Mouse (Mus musculus) Patski (cell line): ENCODE data around the gene Btbd2. TPM values are rescaled to one million over a fixed set of nuclear protein-coding genes. Genes with fewer than 3 reads are reported as not detected.

Experiments
- ATAC-seq: fragments of 100-300 bp; one replicate; pipeline ENCODE4 v1.8.0; 2021
- CTCF ChIA-PET: fragments of 350-600 bp; sonication (Branson Sonifier 250); formaldehyde crosslinking; loops from one replicate; lab custom pipeline; 2022; ENCODE audit warnings: inconsistent platforms; lab: Charles Lee
- POLR2A ChIA-PET: fragments of 350-600 bp; sonication (Branson Sonifier 250); formaldehyde crosslinking; loops from one replicate; lab custom pipeline; 2022; ENCODE audit warnings: antibody characterized with exemption, inconsistent platforms; lab: Charles Lee
- DNase-seq: peaks from one replicate; pipeline ENCODE4 v3.0.0-alpha.2; 2011; ENCODE audit warnings: low read depth, low spot score
- H3K27me3 ChIP-seq: fragments of 371-371 bp; one replicate; pipeline ENCODE4 v1.5.1; 2021
- CTCF ChIP-seq: fragments of 100-300 bp; IDR thresholded peaks from one replicate; pipeline ENCODE4 v1.5.1; 2021
- in situ Hi-C: fragments of 300-500 bp; cut with MboI; formaldehyde crosslinking; loops from 3 replicates; pipeline ENCODE4 v1.11.1; 2018; ENCODE audit warnings: low pct_unique_long_range_greater_than_20kb, mixed read lengths
- polyA plus RNA-seq: library from polyadenylated mRNA; unstranded; gene quantifications from one replicate; pipeline ENCODE4 v1.2.3, GENCODE M21; 2021

Btbd2 gene
- polyA plus RNA-seq, 1 experiment from 2014 or later: 70.4 TPM

GRCm38 (mm10) chr10:80603364-80603763, 53.5 kb downstream of the Btbd2 start:
- ATAC-seq: no peak
- H3K27me3 ChIP-seq: no peaks in the 10 kb centered on the region
- TF ChIP-seq CTCF: no peak
- in situ Hi-C loops: no loop called here
- CTCF ChIA-PET: interaction anchor here (0.9 to 1.4 kb wide), 3 partner anchors 15 to 81 kb away, joined by 3 to 6 read pairs (median 4); no protein-coding TSS in a partner anchor
- no peak for DNase-seq
- POLR2A ChIA-PET: interaction anchor here (0.6 to 1.6 kb wide), 3 partner anchors 10 to 75 kb away, joined by 3 to 4 read pairs (median 3); no protein-coding TSS in a partner anchor

DNA sequence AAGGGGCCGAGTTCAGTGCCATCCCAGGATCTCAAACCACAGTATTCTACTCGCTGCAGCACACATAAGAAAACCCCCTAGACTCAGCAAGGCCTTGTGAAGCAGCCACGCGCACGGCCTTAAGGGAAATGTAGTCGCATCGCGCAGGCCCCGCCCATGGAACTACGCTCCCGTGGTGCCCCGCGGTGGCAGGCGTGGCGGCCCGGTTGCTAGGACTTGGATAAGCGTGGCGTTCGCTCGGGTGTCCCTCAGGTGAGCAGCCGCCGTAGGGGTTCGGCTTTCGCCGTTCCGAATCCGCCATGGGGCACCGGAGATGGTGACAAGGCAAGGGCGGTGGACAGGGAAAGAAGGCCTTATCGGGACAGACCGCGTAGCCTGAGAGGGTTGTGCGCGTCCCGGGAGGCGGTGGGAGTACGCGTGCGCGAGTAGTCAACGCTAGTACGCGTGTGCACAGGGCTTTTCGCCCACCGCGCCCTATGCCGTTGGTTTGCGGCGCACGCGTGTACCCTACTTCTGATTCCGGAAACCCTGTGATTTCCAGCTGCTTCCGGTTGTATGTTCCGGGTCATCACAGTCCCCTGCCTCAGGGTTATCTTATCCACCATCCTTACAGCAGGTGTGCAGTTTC, 54.1 kb downstream of the Btbd2 start, which contains the start of the genes Scamp4 and Adat3:
TSS of gene Scamp4 (plus strand) at position 175 of the 628 bp plus-strand sequence.
TSS of gene Adat3 (plus strand) at position 183 of the 628 bp plus-strand sequence.
- ChIA-PET CTCF (interaction anchor here (0.9 to 1.4 kb wide), 3 partner anchors 16 to 81 kb away, joined by 3 to 6 read pairs (median 4); no protein-coding TSS in a partner anchor), POLR2A (interaction anchor here (0.6 kb wide), 1 partner anchor 72 kb away, joined by 3 read pairs; no protein-coding TSS in a partner anchor)

GRCm38 (mm10) chr10:80596318-80596717, 60.6 kb downstream of the Btbd2 start:
- ChIA-PET CTCF (interaction anchor here (1.4 kb wide), 1 partner anchor 14 kb away, joined by 3 read pairs; no protein-coding TSS in a partner anchor), POLR2A (no interaction called here)
- H3K27me3 ChIP-seq: no peaks in the 10 kb centered on the region
- DNase-seq (no peak), ATAC-seq (no peak)
- in situ Hi-C loops: no loop called here
- no peak for TF ChIP-seq CTCF

More for the DNA sequence above, 54.1 kb downstream of the Btbd2 start, which contains the start of the genes Scamp4 and Adat3:
- peak; percentile 74 for ATAC-seq
- peak; percentile 73 for DNase-seq
- no peaks in the 10 kb centered on the region for H3K27me3 ChIP-seq
- no peak for TF ChIP-seq CTCF
- in situ Hi-C loops: no loop called here

Other genes starting within 250 kb of the Btbd2 start
- 96.9 TPM for gene Tcf3, start 223.4 kb downstream of the Btbd2 start, polyA plus RNA-seq
- not detected for gene Onecut3, start 162.2 kb downstream of the Btbd2 start, polyA plus RNA-seq
- gene Atp8b3, start 117.9 kb downstream of the Btbd2 start, polyA plus RNA-seq: 0.24 TPM
- gene Rexo1, start 95.5 kb downstream of the Btbd2 start, polyA plus RNA-seq: 32.2 TPM
- 18.7 TPM for gene Klf16, start 79.8 kb downstream of the Btbd2 start, polyA plus RNA-seq
- gene Abhd17a, start 66.7 kb downstream of the Btbd2 start, polyA plus RNA-seq: 74.3 TPM
- 76.6 TPM for gene Scamp4, start 54.2 kb downstream of the Btbd2 start, polyA plus RNA-seq
- 4.7 TPM for gene Adat3, start 54.2 kb downstream of the Btbd2 start, polyA plus RNA-seq
- 1.7 TPM for gene Gm49322, start 51.0 kb downstream of the Btbd2 start, polyA plus RNA-seq
- 164 TPM for gene Csnk1g2, start 34.2 kb downstream of the Btbd2 start, polyA plus RNA-seq
- 124 TPM for gene Mknk2, start 21.0 kb upstream of the Btbd2 start, polyA plus RNA-seq
- 15.9 TPM for gene Mob3a, start 44.9 kb upstream of the Btbd2 start, polyA plus RNA-seq
- 12.0 TPM for gene Izumo4, start 45.1 kb upstream of the Btbd2 start, polyA plus RNA-seq
- 103 TPM for gene Ap3d1, start 85.2 kb upstream of the Btbd2 start, polyA plus RNA-seq
- 24.0 TPM for gene Dot1l, start 98.1 kb upstream of the Btbd2 start, polyA plus RNA-seq
- gene Sf3a2, start 141.1 kb upstream of the Btbd2 start, polyA plus RNA-seq: 66.7 TPM
- 77.0 TPM for gene Plekhj1, start 141.6 kb upstream of the Btbd2 start, polyA plus RNA-seq
- gene Amh, start 148.2 kb upstream of the Btbd2 start, polyA plus RNA-seq: 0.47 TPM
- gene Jsrp1, start 156.4 kb upstream of the Btbd2 start, polyA plus RNA-seq: not detected
- gene Oaz1, start 169.6 kb upstream of the Btbd2 start, polyA plus RNA-seq: 618 TPM
- 0.10 TPM for gene Lingo3, start 187.0 kb upstream of the Btbd2 start, polyA plus RNA-seq
- gene Lsm7, start 198.1 kb upstream of the Btbd2 start, polyA plus RNA-seq: 77.8 TPM
- gene Sppl2b, start 198.2 kb upstream of the Btbd2 start, polyA plus RNA-seq: 36.8 TPM
- gene Tmprss9, start 214.8 kb upstream of the Btbd2 start, polyA plus RNA-seq: 0.04 TPM
- 253 TPM for gene Timm13, start 243.9 kb upstream of the Btbd2 start, polyA plus RNA-seq